Mouse (Mus musculus) lung, postnatal 0 days (tissue): ENCODE results near the gene Tmem110. TPM values are rescaled to one million over a fixed set of nuclear protein-coding genes. Genes with fewer than 3 reads are reported as not detected.

Experiments
- ATAC-seq: fragments of 200-750 bp; cut with Nextera tagmentation; 2 replicates; pipeline ENCODE4 v1.8.0; 2017; ENCODE audit warnings: moderate library complexity
- DNase-seq: peaks from one replicate; pipeline ENCODE4 v3.0.0-alpha.2; 2016; ENCODE audit warnings: low spot score
- H3K27ac ChIP-seq: fragments of 300-500 bp; sonication (generic); 2 replicates; pipeline ENCODE4 v1.5.1; 2014; ENCODE audit warnings: antibody characterized with exemption, mild to moderate bottlenecking, low read length, mixed read lengths
- H3K27me3 ChIP-seq: fragments of 300-500 bp; sonication (generic); replicated peaks from 2 replicates; pipeline ENCODE4 v1.6.1; 2014; ENCODE audit warnings: low read length, mixed read lengths; ENCODE audit not compliant: insufficient read depth
- H3K36me3 ChIP-seq: fragments of 300-500 bp; sonication (generic); 2 replicates; pipeline ENCODE4 v1.6.1; 2014; ENCODE audit warnings: low read length, mixed read lengths; ENCODE audit not compliant: insufficient read depth
- H3K4me1 ChIP-seq: fragments of 300-500 bp; sonication (generic); 2 replicates; pipeline ENCODE4 v1.6.1; 2014; ENCODE audit warnings: antibody characterized with exemption, low read depth, low read length, mixed read lengths; ENCODE audit not compliant: insufficient read depth
- H3K4me2 ChIP-seq: fragments of 300-500 bp; sonication (generic); replicated peaks from 2 replicates; pipeline ENCODE4 v1.6.1; 2014; ENCODE audit warnings: low read depth, mild to moderate bottlenecking, low read length, moderate library complexity, mixed read lengths
- H3K4me3 ChIP-seq: fragments of 300-500 bp; sonication (generic); 2 replicates; pipeline ENCODE4 v1.5.1; 2014; ENCODE audit warnings: low read depth, low read length
- H3K9ac ChIP-seq: fragments of 300-500 bp; sonication (generic); replicated peaks from 2 replicates; pipeline ENCODE4 v1.6.1; 2014; ENCODE audit warnings: low read depth, mild to moderate bottlenecking
- H3K9me3 ChIP-seq: fragments of 300-500 bp; sonication (generic); 2 replicates; pipeline ENCODE4 v1.6.1; 2016; ENCODE audit warnings: low read length, mixed read lengths
- CTCF ChIP-seq: IDR thresholded peaks from 2 replicates; pipeline ENCODE4 v1.5.1; 2016; ENCODE audit warnings: antibody characterized with exemption, mild to moderate bottlenecking
- EP300 ChIP-seq: IDR thresholded peaks from 2 replicates; pipeline ENCODE4 v1.6.1; 2016; ENCODE audit warnings: antibody characterized with exemption, mild to moderate bottlenecking, control low read depth
- WGBS: fragments of 180-500 bp; shearing (Covaris S2); extraction: QIAGEN DNeasy Blood & Tissue Kit; methylation state at CpG from one replicate; pipeline ENCODE4 v1.1.7; 2014; 5-methylcytosine and 5-hydroxymethylcytosine counted together
- polyA plus RNA-seq: library from polyadenylated mRNA; unstranded; fragments of >200 nt; fragmentation: Nextera tagmentation; extraction: Ambion mirVana; gene quantifications from 2 replicates; pipeline ENCODE4 v1.2.1, GENCODE M21; 2015

Gene Tmem110
- polyA plus RNA-seq, 1 experiment from 2014 or later, result 44.7 TPM

- H3K27me3 ChIP-seq, result no peaks in the 10 kb centered on the region
- no peak overlapping the region for H3K9ac ChIP-seq
- no peak overlapping the region for H3K27ac ChIP-seq
- H3K36me3 ChIP-seq, result no peaks in the 10 kb centered on the region
- 64% methylated on average over 10 of the region's 10 CpGs for WGBS
- DNase-seq (peak; percentile 43), ATAC-seq (0 out of 2 replicates have a peak, but pooled peaks have one; percentile 33)
- no peaks in the 10 kb centered on the region for H3K9me3 ChIP-seq
- H3K4me2 ChIP-seq, result no peak overlapping the region
- no peak overlapping the region for H3K4me3 ChIP-seq
- no peak for TF ChIP-seq EP300
- no peak for TF ChIP-seq CTCF
- peaks cover 3% of the 10 kb centered on the region; the same call in 1 of the 2 replicates for H3K4me1 ChIP-seq
Measured at GRCm38 (mm10) chr14:30856885-30857507, 31.6 kb downstream of the Tmem110 start.

- H3K4me2 ChIP-seq, result no peak overlapping the region
- no peaks in the 10 kb centered on the region for H3K9me3 ChIP-seq
- 71% methylated on average over 4 of the region's 4 CpGs for WGBS
- no peaks in the 10 kb centered on the region for H3K27me3 ChIP-seq
- H3K4me3 ChIP-seq, result no peak overlapping the region
- H3K36me3 ChIP-seq, result no peaks in the 10 kb centered on the region
- H3K9ac ChIP-seq, result no peak overlapping the region
- TF ChIP-seq CTCF (peak; percentile 66), EP300 (no peak)
- no peak overlapping the region for H3K27ac ChIP-seq
- ATAC-seq (no peak), DNase-seq (no peak)
- peaks cover 4% of the 10 kb centered on the region; the same call in 1 of the 2 replicates for H3K4me1 ChIP-seq
Measured at GRCm38 (mm10) chr14:30857990-30858389, 32.6 kb downstream of the Tmem110 start.

GRCm38 (mm10) chr14:30861421-30862125 lies 36.2 kb downstream of the Tmem110 start:
- peak; percentile 80 for DNase-seq
- 23% methylated on average over 16 of the region's 16 CpGs for WGBS
- TF ChIP-seq EP300 (no peak), CTCF (peak; percentile 12; the same call in 1 of the 2 replicates)
- peaks cover 4% of the 10 kb centered on the region; the same call in 1 of the 2 replicates for H3K4me1 ChIP-seq
- no peaks in the 10 kb centered on the region for H3K36me3 ChIP-seq
- H3K9me3 ChIP-seq, result no peaks in the 10 kb centered on the region
- no peak overlapping the region for H3K4me3 ChIP-seq
- H3K9ac ChIP-seq, result no peak overlapping the region
- ATAC-seq, result peak; percentile 68
- peak overlapping the region; percentile 22; the same call in 1 of the 2 replicates for H3K4me2 ChIP-seq
- H3K27me3 ChIP-seq, result no peaks in the 10 kb centered on the region
- peak overlapping the region; percentile 33; the same call in 1 of the 2 replicates for H3K27ac ChIP-seq

- 65% methylated on average over 9 of the region's 9 CpGs for WGBS
- H3K4me2 ChIP-seq, result no peak overlapping the region
- H3K4me3 ChIP-seq, result no peak overlapping the region
- ATAC-seq (no peak), DNase-seq (no peak)
- H3K27me3 ChIP-seq, result no peaks in the 10 kb centered on the region
- peaks cover 4% of the 10 kb centered on the region for H3K4me1 ChIP-seq
- no peak overlapping the region for H3K9ac ChIP-seq
- no peaks in the 10 kb centered on the region for H3K36me3 ChIP-seq
- H3K9me3 ChIP-seq, result no peaks in the 10 kb centered on the region
- no peak overlapping the region for H3K27ac ChIP-seq
- TF ChIP-seq CTCF, result no peak
- no peak for TF ChIP-seq EP300
Measured at GRCm38 (mm10) chr14:30862368-30862767, 37.0 kb downstream of the Tmem110 start.

- Histone ChIP-seq H3K27ac (no peak overlapping the region), H3K4me2 (no peak overlapping the region), H3K4me1 (peaks cover 13% of the 10 kb centered on the region), H3K27me3 (no peaks in the 10 kb centered on the region), H3K36me3 (no peaks in the 10 kb centered on the region), H3K4me3 (no peak overlapping the region), H3K9me3 (no peaks in the 10 kb centered on the region), H3K9ac (no peak overlapping the region)
- ATAC-seq (no peak), DNase-seq (peak; percentile 71)
- 64% methylated on average over 3 of the region's 3 CpGs for WGBS
- TF ChIP-seq CTCF (peak; percentile 82), EP300 (no peak)
Measured at GRCm38 (mm10) chr14:30865311-30865710, 39.9 kb downstream of the Tmem110 start.

- Histone ChIP-seq H3K27ac (no peak overlapping the region), H3K36me3 (no peaks in the 10 kb centered on the region), H3K27me3 (no peaks in the 10 kb centered on the region), H3K9me3 (no peaks in the 10 kb centered on the region), H3K4me1 (peaks cover 12% of the 10 kb centered on the region), H3K9ac (no peak overlapping the region), H3K4me2 (no peak overlapping the region), H3K4me3 (no peak overlapping the region)
- TF ChIP-seq CTCF (peak; percentile 98), EP300 (no peak)
- ATAC-seq, result peak; percentile 54
- DNase-seq, result peak; percentile 92
- WGBS, result 26% methylated on average over 5 of the region's 5 CpGs
Measured at GRCm38 (mm10) chr14:30867042-30867441, 41.7 kb downstream of the Tmem110 start.
